Mouse (Mus musculus) heart, embryonic 10.5 days (tissue): Measurements from ENCODE around the gene Wdr20rt. TPM values are rescaled to one million over a fixed set of nuclear protein-coding genes. Genes with fewer than 3 reads are reported as not detected.
A peak's percentile ranks its signal among the peaks of the same experiment; 100 is the strongest.

Source experiments
- DNase-seq: peaks from one replicate; pipeline ENCODE4 v3.0.0-alpha.2; 2017; ENCODE audit warnings: low spot score
- H3K27ac ChIP-seq: fragments of 300-500 bp; sonication (generic); 2 replicates; pipeline ENCODE4 v1.5.1; 2016; ENCODE audit warnings: mild to moderate bottlenecking
- H3K27me3 ChIP-seq: fragments of 300-500 bp; sonication (generic); 2 replicates; pipeline ENCODE4 v1.6.1; 2016; ENCODE audit warnings: mild to moderate bottlenecking; ENCODE audit not compliant: poor library complexity, insufficient read depth, severe bottlenecking
- H3K36me3 ChIP-seq: fragments of 300-500 bp; sonication (generic); 2 replicates; pipeline ENCODE4 v1.6.1; 2016; ENCODE audit warnings: mild to moderate bottlenecking, moderate library complexity
- H3K4me1 ChIP-seq: fragments of 300-500 bp; sonication (generic); 2 replicates; pipeline ENCODE4 v1.6.1; 2016; ENCODE audit warnings: mild to moderate bottlenecking
- H3K4me3 ChIP-seq: fragments of 300-500 bp; sonication (generic); 2 replicates; pipeline ENCODE4 v1.5.1; 2016; ENCODE audit warnings: mild to moderate bottlenecking, moderate library complexity
- H3K9me3 ChIP-seq: fragments of 300-500 bp; sonication (generic); 2 replicates; pipeline ENCODE4 v1.6.1; 2016; ENCODE audit warnings: mild to moderate bottlenecking, moderate library complexity
- WGBS: fragments of 180-500 bp; shearing (Covaris S2); methylation state at CpG from one replicate; pipeline ENCODE4 v1.1.7; 2016; 5-methylcytosine and 5-hydroxymethylcytosine counted together
- polyA plus RNA-seq: library from polyadenylated mRNA; unstranded; fragments of >200 nt; fragmentation: Nextera tagmentation; extraction: Ambion mirVana; gene quantifications from 2 replicates; pipeline ENCODE4 v1.2.1, GENCODE M21; 2016

The Wdr20rt gene
- polyA plus RNA-seq, 1 experiment from 2014 or later = not detected

DNA sequence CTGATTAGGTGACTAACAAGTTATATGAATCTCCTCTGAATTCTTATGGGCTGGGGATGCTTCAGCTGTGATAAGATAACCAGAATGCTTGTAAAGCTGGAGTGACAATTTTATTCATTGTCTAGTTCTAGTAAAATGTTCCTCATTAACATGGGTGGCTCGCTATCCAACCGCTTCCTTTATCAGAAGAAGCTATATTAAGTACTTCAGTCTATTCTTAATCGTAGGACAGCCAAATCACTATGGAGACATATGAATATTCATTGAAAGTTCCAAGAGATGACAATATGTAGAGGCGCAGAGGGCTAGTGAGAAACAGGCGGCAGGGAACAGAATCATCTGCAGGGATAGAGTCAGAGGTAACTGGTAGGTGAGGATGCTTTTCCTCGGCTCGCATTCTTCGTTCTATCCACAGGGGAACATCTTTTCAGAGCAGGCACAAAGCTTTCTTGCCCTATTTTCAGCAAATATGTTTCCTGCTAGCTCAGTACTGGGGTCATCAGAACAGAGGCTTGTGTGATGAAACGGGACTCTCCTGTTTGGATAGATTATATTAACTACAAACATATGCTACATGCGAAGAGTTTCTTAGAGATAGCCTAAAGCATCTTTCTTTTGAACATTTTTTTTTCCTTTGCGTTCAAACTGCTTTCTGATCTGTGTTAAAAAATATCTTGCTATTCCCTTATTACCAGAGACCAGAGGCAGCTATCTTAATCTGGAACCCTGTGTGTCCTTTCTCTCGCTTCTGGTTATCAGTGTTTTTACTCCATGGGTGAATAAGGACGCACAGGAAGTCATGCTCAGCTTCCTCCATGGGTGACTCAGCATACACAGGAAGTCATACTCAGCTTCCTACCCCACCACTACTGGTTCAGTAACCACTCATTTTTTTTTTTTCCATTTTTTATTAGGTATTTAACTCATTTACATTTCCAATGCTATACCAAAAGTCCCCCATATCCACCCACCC, 34.1 kb downstream of the Wdr20rt start:
- Histone ChIP-seq H3K27me3 (no peaks in the 10 kb centered on the region), H3K9me3 (no peaks in the 10 kb centered on the region), H3K4me1 (no peaks in the 10 kb centered on the region), H3K4me3 (peak overlapping the region; percentile 45; the same call in 1 of the 2 replicates), H3K27ac (no peak overlapping the region), H3K36me3 (no peaks in the 10 kb centered on the region)
- 75% methylated on average over 13 of the region's 13 CpGs for WGBS
- DNase-seq = no peak

DNA sequence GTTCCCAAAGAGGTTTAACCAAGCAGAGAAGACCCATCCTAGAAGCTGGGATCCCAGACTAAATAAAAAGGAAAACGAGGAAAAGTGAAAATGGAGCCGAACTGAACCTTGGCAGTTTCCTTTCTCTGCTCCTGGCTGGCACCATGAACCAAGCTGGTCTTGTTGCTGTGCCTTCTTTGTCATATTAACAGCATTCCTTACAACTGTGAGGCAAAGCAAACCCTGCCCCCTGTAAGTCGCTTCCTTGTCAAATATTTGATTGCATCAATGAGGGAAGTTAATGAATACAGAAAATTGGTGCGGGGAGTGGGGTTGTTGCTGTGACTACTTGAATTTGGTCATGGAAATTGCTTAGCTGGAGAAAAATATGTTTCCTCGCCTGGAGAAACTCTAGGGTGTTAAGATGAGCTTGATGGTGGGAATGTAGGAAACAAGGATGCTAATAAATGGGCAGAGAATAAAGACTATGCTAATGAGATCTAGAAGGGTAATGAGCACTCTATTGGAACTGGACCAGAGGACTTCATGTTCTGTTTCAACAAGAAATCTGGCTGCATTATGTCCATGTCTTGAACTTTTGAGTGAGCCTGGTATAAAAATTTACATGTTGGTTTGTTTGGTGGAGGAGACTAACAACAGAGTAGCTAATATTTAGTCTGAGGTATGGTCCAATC, 43.1 kb downstream of the Wdr20rt start:
- Histone ChIP-seq H3K27ac (no peak overlapping the region), H3K4me1 (no peaks in the 10 kb centered on the region), H3K9me3 (no peaks in the 10 kb centered on the region), H3K36me3 (no peaks in the 10 kb centered on the region), H3K4me3 (no peak overlapping the region), H3K27me3 (no peaks in the 10 kb centered on the region)
- 81% methylated on average over 5 of the region's 5 CpGs for WGBS
- no peak for DNase-seq

DNA sequence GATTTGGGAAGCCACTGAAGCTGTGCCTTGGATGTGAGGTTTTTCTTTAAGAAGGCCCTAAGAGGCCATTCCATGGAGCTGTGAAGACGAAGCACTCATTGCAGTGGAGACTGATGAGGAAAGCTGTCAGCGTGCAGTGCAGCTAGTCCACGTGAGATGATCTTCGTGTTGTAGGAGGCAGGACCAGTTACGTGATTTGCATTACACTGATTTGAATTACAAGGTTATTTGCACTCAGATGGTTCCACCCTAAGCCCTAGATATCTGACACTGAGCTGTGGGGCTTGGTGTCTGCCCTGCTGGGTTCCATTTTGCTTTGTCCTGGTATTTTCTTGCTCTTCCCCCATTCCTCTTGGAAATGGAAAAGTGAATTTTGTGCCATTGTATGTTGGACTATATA, 44.1 kb downstream of the Wdr20rt start:
- Histone ChIP-seq H3K9me3 (no peaks in the 10 kb centered on the region), H3K4me3 (no peak overlapping the region), H3K27ac (no peak overlapping the region), H3K4me1 (no peaks in the 10 kb centered on the region), H3K36me3 (no peaks in the 10 kb centered on the region), H3K27me3 (no peaks in the 10 kb centered on the region)
- WGBS = 84% methylated on average over 5 of the region's 5 CpGs
- DNase-seq = no peak

DNA sequence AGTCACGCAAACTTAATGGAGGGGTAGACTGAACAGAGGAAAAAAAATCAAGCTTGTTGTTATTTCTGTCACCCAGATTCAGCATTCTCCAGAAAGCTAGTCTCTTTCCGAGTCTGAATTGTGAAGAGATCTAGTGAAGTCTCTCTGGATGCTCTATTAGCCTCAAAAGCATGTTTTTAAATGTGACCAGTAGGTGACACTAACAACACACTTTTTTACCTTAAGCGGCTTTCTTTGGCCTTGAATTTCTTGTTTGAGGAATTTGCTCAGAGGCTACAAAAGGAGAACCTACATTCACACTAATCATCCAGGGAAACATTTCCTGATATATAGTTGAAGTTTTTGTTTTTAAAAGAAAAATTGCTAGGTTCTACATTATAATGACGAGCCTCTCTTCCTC, 48.5 kb downstream of the Wdr20rt start:
- Histone ChIP-seq H3K4me3 (no peak overlapping the region), H3K36me3 (no peaks in the 10 kb centered on the region), H3K27ac (no peak overlapping the region), H3K27me3 (no peaks in the 10 kb centered on the region), H3K4me1 (no peaks in the 10 kb centered on the region), H3K9me3 (no peaks in the 10 kb centered on the region)
- no peak for DNase-seq
- 60% methylated on average over 4 of the region's 4 CpGs for WGBS

Other genes with a start within 250 kb of the Wdr20rt start
- gene Prpf39, start 189.2 kb upstream of the Wdr20rt start, polyA plus RNA-seq = 40.4 and 46.2 TPM in 2 replicates
- gene Fkbp3, start 151.5 kb upstream of the Wdr20rt start, polyA plus RNA-seq = 541 and 623 TPM in 2 replicates
- gene Fancm, start 149.9 kb upstream of the Wdr20rt start, polyA plus RNA-seq = 10.4 and 12.0 TPM in 2 replicates
- 41.2 and 48.9 TPM in 2 replicates for gene Mis18bp1, start 52.9 kb upstream of the Wdr20rt start, polyA plus RNA-seq